Mouse (Mus musculus) large intestine, adult 2 months (tissue): ENCODE measurements around the gene Lmo7. TPM values are rescaled to one million over a fixed set of nuclear protein-coding genes. Genes with fewer than 3 reads are reported as not detected.

Source experiments
- DNase-seq: peaks from one replicate; pipeline ENCODE4 v3.0.0-alpha.2; 2012; ENCODE audit warnings: low read depth, low spot score
- WGBS: fragments of 180-500 bp; shearing (Covaris S2); methylation state at CpG from one replicate; pipeline ENCODE4 v1.1.7; 2018; 5-methylcytosine and 5-hydroxymethylcytosine counted together
- polyA plus RNA-seq: library from polyadenylated mRNA; depleted of rRNA; stranded (reverse); fragments of >200 nt; gene quantifications from 2 replicates; pipeline ENCODE4 v1.2.3, GENCODE M21; 2012

The Lmo7 gene
- polyA plus RNA-seq, 1 experiment: 56.0 TPM

- 68% methylated on average over 10 of the region's 10 CpGs for WGBS
- no peak for DNase-seq
These were observed 137.4 kb downstream of the Lmo7 start for GRCm38 (mm10) chr14:101867071-101867733.

- 27% methylated on average over 6 of the region's 6 CpGs for WGBS
- no peak for DNase-seq
These were observed 139.4 kb downstream of the Lmo7 start for GRCm38 (mm10) chr14:101869145-101869544.

GRCm38 (mm10) chr14:101869661-101870060 lies 139.9 kb downstream of the Lmo7 start:
- WGBS: 56% methylated on average over 4 of the region's 4 CpGs
- DNase-seq: no peak

- WGBS: 33% methylated on average over 9 of the region's 9 CpGs
- DNase-seq: no peak
These were observed 140.6 kb downstream of the Lmo7 start for GRCm38 (mm10) chr14:101870171-101870902.

GRCm38 (mm10) chr14:101872846-101873245 lies 143.1 kb downstream of the Lmo7 start:
- DNase-seq: peak; percentile 71
- 20% methylated on average over 3 of the region's 3 CpGs for WGBS

- 23% methylated on average over 8 of the region's 8 CpGs for WGBS
- peak; percentile 52 for DNase-seq
These were observed 148.7 kb downstream of the Lmo7 start for GRCm38 (mm10) chr14:101878346-101879049.

GRCm38 (mm10) chr14:101879050-101879694 lies 149.4 kb downstream of the Lmo7 start:
- WGBS: 14% methylated on average over 7 of the region's 7 CpGs

GRCm38 (mm10) chr14:101882966-101883365 lies 153.2 kb downstream of the Lmo7 start:
- WGBS: 9% methylated on average over 5 of the region's 5 CpGs
- DNase-seq: peak; percentile 47

More at GRCm38 (mm10) chr14:101879050-101879694, 149.4 kb downstream of the Lmo7 start:
- peak; percentile 59 for DNase-seq

- WGBS: 84% methylated on average over 6 of the region's 6 CpGs
These were observed 154.0 kb downstream of the Lmo7 start for GRCm38 (mm10) chr14:101883787-101884186.

GRCm38 (mm10) chr14:101886320-101886719 lies 156.6 kb downstream of the Lmo7 start:
- no peak for DNase-seq

More at GRCm38 (mm10) chr14:101883787-101884186, 154.0 kb downstream of the Lmo7 start:
- no peak for DNase-seq

GRCm38 (mm10) chr14:101891903-101892448 lies 162.2 kb downstream of the Lmo7 start:
- 87% methylated on average over 10 of the region's 10 CpGs for WGBS
- DNase-seq: no peak

More at GRCm38 (mm10) chr14:101886320-101886719, 156.6 kb downstream of the Lmo7 start:
- 92% methylated on average over 10 of the region's 10 CpGs for WGBS

GRCm38 (mm10) chr14:101892496-101892895 lies 162.7 kb downstream of the Lmo7 start:
- WGBS: 90% methylated on average over 8 of the region's 8 CpGs
- no peak for DNase-seq

GRCm38 (mm10) chr14:101893215-101893614 lies 163.5 kb downstream of the Lmo7 start:
- 84% methylated on average over 6 of the region's 6 CpGs for WGBS
- no peak for DNase-seq

- 41% methylated on average over 6 of the region's 6 CpGs for WGBS
- DNase-seq: no peak
These were observed 168.5 kb downstream of the Lmo7 start for GRCm38 (mm10) chr14:101898250-101898649.

- DNase-seq: no peak
- 40% methylated on average over 7 of the region's 7 CpGs for WGBS
These were observed 171.7 kb downstream of the Lmo7 start for GRCm38 (mm10) chr14:101901496-101901895.

- 80% methylated on average over 7 of the region's 7 CpGs for WGBS
- no peak for DNase-seq
These were observed 172.2 kb downstream of the Lmo7 start for GRCm38 (mm10) chr14:101901976-101902375.

GRCm38 (mm10) chr14:101903722-101904121 lies 174.0 kb downstream of the Lmo7 start:
- 41% methylated on average over 5 of the region's 5 CpGs for WGBS

GRCm38 (mm10) chr14:101911983-101912382 lies 182.2 kb downstream of the Lmo7 start:
- no peak for DNase-seq
- WGBS: 86% methylated on average over 7 of the region's 7 CpGs

More at GRCm38 (mm10) chr14:101903722-101904121, 174.0 kb downstream of the Lmo7 start:
- no peak for DNase-seq

GRCm38 (mm10) chr14:101912392-101912791 lies 182.6 kb downstream of the Lmo7 start:
- DNase-seq: no peak
- 92% methylated on average over 3 of the region's 3 CpGs for WGBS
